Mouse (Mus musculus) forelimb bud, embryonic 11.5 days (tissue): ENCODE results near the gene Btbd1.
"Not testable (repeated sequence)": the region's sequence is repeated elsewhere in the genome, so short reads cannot be mapped to it uniquely, and the experiment has no call there.

Experiments used
- DNase-seq: peaks from one replicate; pipeline ENCODE4 v3.0.0-alpha.2; 2012; ENCODE audit warnings: low read depth, low spot score

The Btbd1 gene

GRCm38 (mm10) chr7:81850171-81850570 lies 20.9 kb upstream of the Btbd1 start:
- no peak for DNase-seq

- DNase-seq: no peak
Observed at GRCm38 (mm10) chr7:81849633-81850032, 20.4 kb upstream of the Btbd1 start.

GRCm38 (mm10) chr7:81849214-81849613 lies 20.0 kb upstream of the Btbd1 start:
- no peak for DNase-seq

GRCm38 (mm10) chr7:81847777-81848176 lies 18.5 kb upstream of the Btbd1 start:
- DNase-seq: no peak

- no peak for DNase-seq
Observed at GRCm38 (mm10) chr7:81847010-81847409, 17.8 kb upstream of the Btbd1 start.

- no peak for DNase-seq
Observed at GRCm38 (mm10) chr7:81846008-81846407, 16.8 kb upstream of the Btbd1 start.

GRCm38 (mm10) chr7:81845313-81845712 lies 16.1 kb upstream of the Btbd1 start:
- no peak for DNase-seq

- DNase-seq: no peak
Observed at GRCm38 (mm10) chr7:81844801-81845200, 15.6 kb upstream of the Btbd1 start.

- DNase-seq: no peak
Observed at GRCm38 (mm10) chr7:81843903-81844302, 14.7 kb upstream of the Btbd1 start.

- DNase-seq: no peak
Observed at GRCm38 (mm10) chr7:81842998-81843397, 13.8 kb upstream of the Btbd1 start.

- DNase-seq: no peak
Observed at GRCm38 (mm10) chr7:81842141-81842540, 12.9 kb upstream of the Btbd1 start.

- no peak for DNase-seq
Observed at GRCm38 (mm10) chr7:81841439-81841838, 12.2 kb upstream of the Btbd1 start.

- no peak for DNase-seq
Observed at GRCm38 (mm10) chr7:81840661-81841181, 11.5 kb upstream of the Btbd1 start.

- DNase-seq: no peak
Observed at GRCm38 (mm10) chr7:81839746-81840145, 10.5 kb upstream of the Btbd1 start.

- DNase-seq: not testable (repeated sequence)
Observed at GRCm38 (mm10) chr7:81837771-81838170, 8.5 kb upstream of the Btbd1 start.

- no peak for DNase-seq
Observed at GRCm38 (mm10) chr7:81835430-81835829, 6.2 kb upstream of the Btbd1 start.

GRCm38 (mm10) chr7:81834847-81835246 lies 5.6 kb upstream of the Btbd1 start:
- DNase-seq: no peak

GRCm38 (mm10) chr7:81828681-81829378 lies 401 bp downstream of the Btbd1 start:
- no peak for DNase-seq

- DNase-seq: no peak
Observed at GRCm38 (mm10) chr7:81827806-81828667, 1.2 kb downstream of the Btbd1 start.

GRCm38 (mm10) chr7:81825381-81825780 lies 3.9 kb downstream of the Btbd1 start:
- no peak for DNase-seq

GRCm38 (mm10) chr7:81824906-81825305 lies 4.3 kb downstream of the Btbd1 start:
- no peak for DNase-seq

GRCm38 (mm10) chr7:81806067-81806466 lies 23.2 kb downstream of the Btbd1 start:
- no peak for DNase-seq
